Mouse (Mus musculus): Measurements from ENCODE around the gene Tcfl5. TPM values are rescaled to one million over a fixed set of nuclear protein-coding genes. Genes with fewer than 3 reads are reported as not detected.

Gene Tcfl5
- total and polyA plus RNA-seq, 3 experiments = 0.05 TPM; not detected in 2

GRCm38 (mm10) chr2:180588736-180589122 lies 53.8 kb downstream of the Tcfl5 start:
- H3K36me3 ChIP-seq (replicated peaks) = peaks cover 77% of the 10 kb centered on the region
- TF ChIP-seq GATA2 (IDR thresholded peaks at IDR 0.05; ENCODE audit: borderline replicate concordance, low read depth, low read length) (no peak), POLR2AphosphoS5 (IDR thresholded peaks at IDR 0.05; ENCODE audit: insufficient replicate concordance, low read depth, low read length) (no peak), TAL1 (conservative IDR thresholded peaks at IDR 0.05; ENCODE audit: low read depth, low read length) (no peak), GATA1 (IDR thresholded peaks at IDR 0.05; ENCODE audit: borderline replicate concordance, low read length) (no peak), CTCF (IDR thresholded peaks at IDR 0.05; ENCODE audit: low read depth, low read length) (no peak)
- peak overlapping the region; percentile 100 for H3K4me3 ChIP-seq (ENCODE audit: low read depth, low read length)
- ATAC-seq (ENCODE audit: extremely low read depth, insufficient number of reproducible peaks, low FRiP score, poor library complexity, severe bottlenecking) (no peak), DNase-seq (ENCODE audit: low spot score) (no peak)
- H3K27me3 ChIP-seq (ENCODE audit: insufficient read depth, low read length) = no peaks in the 10 kb centered on the region
- H3K9me3 ChIP-seq (replicated peaks) = no peaks in the 10 kb centered on the region
- peaks cover 50% of the 10 kb centered on the region for H3K4me1 ChIP-seq (ENCODE audit: insufficient read depth, low read depth, low read length)

DNA sequence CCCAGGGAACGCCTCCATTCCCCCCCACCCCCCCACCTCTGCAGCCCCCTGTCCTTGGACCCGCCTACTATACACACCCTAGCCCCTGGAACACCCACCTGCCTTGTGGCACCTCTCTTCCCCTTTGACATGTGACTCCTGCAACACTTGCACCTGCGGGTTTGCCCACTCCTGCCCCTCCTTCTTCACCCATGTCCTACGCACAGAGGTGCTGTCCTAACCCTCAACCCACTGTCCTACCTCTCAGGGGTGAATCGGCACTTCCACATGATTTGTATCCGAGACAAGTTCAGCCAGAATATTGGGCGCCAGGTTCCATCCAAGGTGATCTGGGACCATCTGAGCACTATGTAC lies 59.4 kb downstream of the Tcfl5 start:
- Histone ChIP-seq H3K4me1 (ENCODE audit: insufficient read depth, low read depth, low read length) (peaks cover 51% of the 10 kb centered on the region), H3K4me3 (ENCODE audit: low read depth, low read length) (peak overlapping the region; percentile 87), H3K36me3 (replicated peaks) (peaks cover 43% of the 10 kb centered on the region), H3K27me3 (ENCODE audit: insufficient read depth, low read length) (peaks cover 4% of the 10 kb centered on the region; the same call in 1 of the 2 replicates), H3K9me3 (replicated peaks) (no peaks in the 10 kb centered on the region)
- no peak for TF ChIP-seq GATA2 (IDR thresholded peaks at IDR 0.05; ENCODE audit: borderline replicate concordance, low read depth, low read length)
- peak; percentile 51 for DNase-seq (ENCODE audit: low spot score)
- 0 out of 2 replicates have a peak, but pooled peaks have one; percentile 4 for ATAC-seq (ENCODE audit: extremely low read depth, insufficient number of reproducible peaks, low FRiP score, poor library complexity, severe bottlenecking)

DNA sequence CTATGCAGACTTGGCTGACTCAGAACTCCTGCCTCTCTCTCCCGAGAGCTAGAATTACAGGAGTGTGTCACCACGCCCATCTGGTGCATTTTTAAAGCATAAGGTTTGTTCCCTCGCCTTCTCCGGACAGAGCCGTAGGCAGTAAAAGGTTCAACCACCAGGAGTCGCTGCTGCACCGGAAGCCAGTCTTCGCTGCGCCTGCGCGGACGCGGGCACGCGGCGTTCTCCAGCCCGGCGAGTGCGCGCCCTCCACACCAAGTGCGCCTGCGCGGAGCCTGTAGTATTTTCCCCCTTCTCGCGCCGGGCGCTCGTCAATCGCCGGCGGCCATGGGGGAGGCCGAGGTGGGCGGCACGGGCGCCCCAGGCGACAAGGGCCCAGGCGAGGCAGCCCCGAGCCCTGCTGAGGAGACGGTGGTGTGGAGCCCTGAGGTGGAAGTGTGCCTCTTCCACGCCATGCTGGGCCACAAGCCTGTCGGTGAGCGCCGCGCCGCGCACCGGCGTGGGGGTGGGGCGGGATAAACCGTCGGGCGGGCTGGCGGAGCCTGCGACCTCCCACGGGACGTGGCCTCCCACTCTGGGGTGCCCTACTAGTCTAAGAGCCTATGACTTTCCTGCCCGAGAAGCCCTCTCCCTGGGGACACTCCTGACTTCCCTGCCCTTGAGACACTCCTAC lies 59.9 kb downstream of the Tcfl5 start:
- H3K4me3 ChIP-seq (ENCODE audit: low read depth, low read length) = peak overlapping the region; percentile 87
- TF ChIP-seq CTCF (IDR thresholded peaks at IDR 0.05; ENCODE audit: low read depth, low read length) (peak; percentile 97), TAL1 (conservative IDR thresholded peaks at IDR 0.05; ENCODE audit: low read depth, low read length) (no peak), POLR2AphosphoS5 (IDR thresholded peaks at IDR 0.05; ENCODE audit: insufficient replicate concordance, low read depth, low read length) (no peak)
- peaks cover 6% of the 10 kb centered on the region; the same call in 1 of the 2 replicates for H3K27me3 ChIP-seq (ENCODE audit: insufficient read depth, low read length)
- DNase-seq (ENCODE audit: low spot score) = peak; percentile 98
- H3K4me1 ChIP-seq (ENCODE audit: insufficient read depth, low read depth, low read length) = peaks cover 51% of the 10 kb centered on the region
- H3K36me3 ChIP-seq (replicated peaks) = peaks cover 43% of the 10 kb centered on the region
- peak; percentile 67 for ATAC-seq (ENCODE audit: extremely low read depth, insufficient number of reproducible peaks, low FRiP score, poor library complexity, severe bottlenecking)
- H3K9me3 ChIP-seq (replicated peaks) = no peaks in the 10 kb centered on the region

GRCm38 (mm10) chr2:180581002-180581401 lies 61.5 kb downstream of the Tcfl5 start, which contains the start of gene Mrgbp:
Gene Mrgbp (plus strand): TSS chr2:180581304.
- ATAC-seq (ENCODE audit: extremely low read depth, insufficient number of reproducible peaks, low FRiP score, poor library complexity, severe bottlenecking) (no peak), DNase-seq (ENCODE audit: low spot score) (no peak)
- Histone ChIP-seq H3K4me3 (ENCODE audit: low read depth, low read length) (no peak within 1 kb of the TSS), H3K27me3 (ENCODE audit: insufficient read depth, low read length) (peaks cover 12% of the 10 kb centered on the region; the same call in 1 of the 2 replicates), H3K4me1 (ENCODE audit: insufficient read depth, low read depth, low read length) (peaks cover 38% of the 10 kb centered on the region), H3K9me3 (replicated peaks) (no peaks in the 10 kb centered on the region), H3K36me3 (replicated peaks) (peaks cover 28% of the 10 kb centered on the region)
- TF ChIP-seq TAL1 (conservative IDR thresholded peaks at IDR 0.05; ENCODE audit: low read depth, low read length) (no peak), POLR2AphosphoS5 (IDR thresholded peaks at IDR 0.05; ENCODE audit: insufficient replicate concordance, low read depth, low read length) (no peak), CTCF (IDR thresholded peaks at IDR 0.05; ENCODE audit: low read depth, low read length) (no peak), GATA1 (IDR thresholded peaks at IDR 0.05; ENCODE audit: borderline replicate concordance, low read length) (no peak), GATA2 (IDR thresholded peaks at IDR 0.05; ENCODE audit: borderline replicate concordance, low read depth, low read length) (no peak)

- peaks cover 6% of the 10 kb centered on the region for H3K36me3 ChIP-seq (replicated peaks)
- peaks cover 21% of the 10 kb centered on the region; the same call in 1 of the 2 replicates for H3K27me3 ChIP-seq (ENCODE audit: insufficient read depth, low read length)
- no peak for ATAC-seq (ENCODE audit: extremely low read depth, insufficient number of reproducible peaks, low FRiP score, poor library complexity, severe bottlenecking)
- TF ChIP-seq CTCF (IDR thresholded peaks at IDR 0.05; ENCODE audit: low read depth, low read length) = peak; percentile 74
- TF ChIP-seq GATA2 (IDR thresholded peaks at IDR 0.05; ENCODE audit: borderline replicate concordance, low read depth, low read length) = no peak
- no peaks in the 10 kb centered on the region for H3K9me3 ChIP-seq (replicated peaks)
- H3K4me3 ChIP-seq (ENCODE audit: low read depth, low read length) = no peak overlapping the region
- H3K4me1 ChIP-seq (ENCODE audit: insufficient read depth, low read depth, low read length) = peaks cover 21% of the 10 kb centered on the region
- DNase-seq (ENCODE audit: low spot score) = peak; percentile 43
Measured at GRCm38 (mm10) chr2:180578686-180579085, 63.8 kb downstream of the Tcfl5 start.

- H3K9me3 ChIP-seq (replicated peaks) = no peaks in the 10 kb centered on the region
- no peak for ATAC-seq (ENCODE audit: extremely low read depth, insufficient number of reproducible peaks, low FRiP score, poor library complexity, severe bottlenecking)
- H3K36me3 ChIP-seq (replicated peaks) = no peaks in the 10 kb centered on the region
- no peak for TF ChIP-seq CTCF (IDR thresholded peaks at IDR 0.05; ENCODE audit: low read depth, low read length)
- no peak for TF ChIP-seq POLR2AphosphoS5 (IDR thresholded peaks at IDR 0.05; ENCODE audit: insufficient replicate concordance, low read depth, low read length)
- TF ChIP-seq TAL1 (conservative IDR thresholded peaks at IDR 0.05; ENCODE audit: low read depth, low read length) = no peak
- peaks cover 26% of the 10 kb centered on the region; the same call in 1 of the 2 replicates for H3K27me3 ChIP-seq (ENCODE audit: insufficient read depth, low read length)
- H3K4me3 ChIP-seq (ENCODE audit: low read depth, low read length) = no peak overlapping the region
- H3K4me1 ChIP-seq (ENCODE audit: insufficient read depth, low read depth, low read length) = peaks cover 9% of the 10 kb centered on the region
- no peak for DNase-seq (ENCODE audit: low spot score)
Measured at GRCm38 (mm10) chr2:180576482-180576881, 66.0 kb downstream of the Tcfl5 start.

Other genes starting within 250 kb of the Tcfl5 start
- gene Slco4a1, start 186.5 kb downstream of the Tcfl5 start, total RNA-seq (2014; fragmentation: Nextera tagmentation) = not detected in 2 replicates
- gene Slco4a1, start 186.5 kb downstream of the Tcfl5 start, total RNA-seq (2017) = 0.11 TPM in 1 of 2 replicates, not detected in the other
- not detected in 2 replicates for gene Slco4a1, start 186.5 kb downstream of the Tcfl5 start, polyA plus RNA-seq (2012)
- gene Ntsr1, start 142.7 kb downstream of the Tcfl5 start, total RNA-seq (2014; fragmentation: Nextera tagmentation) = not detected in 2 replicates
- 0.05 TPM in 1 of 2 replicates, not detected in the other for gene Ntsr1, start 142.7 kb downstream of the Tcfl5 start, total RNA-seq (2017)
- not detected in 2 replicates for gene Ntsr1, start 142.7 kb downstream of the Tcfl5 start, polyA plus RNA-seq (2012)
- 18.4 and 18.6 TPM in 2 replicates for gene Mrgbp, start 61.4 kb downstream of the Tcfl5 start, total RNA-seq (2014; fragmentation: Nextera tagmentation)
- 35.5 and 38.3 TPM in 2 replicates for gene Mrgbp, start 61.4 kb downstream of the Tcfl5 start, total RNA-seq (2017)
- 16.9 and 19.5 TPM in 2 replicates for gene Mrgbp, start 61.4 kb downstream of the Tcfl5 start, polyA plus RNA-seq (2012)
- 26.3 and 27.0 TPM in 2 replicates for gene Ogfr, start 53.5 kb downstream of the Tcfl5 start, total RNA-seq (2014; fragmentation: Nextera tagmentation)
- gene Ogfr, start 53.5 kb downstream of the Tcfl5 start, total RNA-seq (2017) = 39.5 and 45.2 TPM in 2 replicates
- 98.0 and 127 TPM in 2 replicates for gene Ogfr, start 53.5 kb downstream of the Tcfl5 start, polyA plus RNA-seq (2012)
- gene Col9a3, start 44.9 kb downstream of the Tcfl5 start, total RNA-seq (2014; fragmentation: Nextera tagmentation) = 0.75 TPM in 1 of 2 replicates, not detected in the other
- 0.41 and 0.44 TPM in 2 replicates for gene Col9a3, start 44.9 kb downstream of the Tcfl5 start, total RNA-seq (2017)
- gene Col9a3, start 44.9 kb downstream of the Tcfl5 start, polyA plus RNA-seq (2012) = 0.15 and 0.20 TPM in 2 replicates
- 57.3 and 66.5 TPM in 2 replicates for gene Dido1, start 67.3 kb upstream of the Tcfl5 start, total RNA-seq (2014; fragmentation: Nextera tagmentation)
- 53.6 and 62.3 TPM in 2 replicates for gene Dido1, start 67.3 kb upstream of the Tcfl5 start, total RNA-seq (2017)
- gene Dido1, start 67.3 kb upstream of the Tcfl5 start, polyA plus RNA-seq (2012) = 19.4 and 21.4 TPM in 2 replicates
- 68.9 and 79.7 TPM in 2 replicates for gene Gid8, start 67.4 kb upstream of the Tcfl5 start, total RNA-seq (2014; fragmentation: Nextera tagmentation)
- gene Gid8, start 67.4 kb upstream of the Tcfl5 start, total RNA-seq (2017) = 70.2 and 78.3 TPM in 2 replicates
- 29.3 and 35.5 TPM in 2 replicates for gene Gid8, start 67.4 kb upstream of the Tcfl5 start, polyA plus RNA-seq (2012)
- 1.2 and 2.0 TPM in 2 replicates for gene Slc17a9, start 82.6 kb upstream of the Tcfl5 start, total RNA-seq (2014; fragmentation: Nextera tagmentation)
- 0.06 TPM in 1 of 2 replicates, not detected in the other for gene Slc17a9, start 82.6 kb upstream of the Tcfl5 start, total RNA-seq (2017)
- gene Slc17a9, start 82.6 kb upstream of the Tcfl5 start, polyA plus RNA-seq (2012) = 0.26 and 0.36 TPM in 2 replicates
- gene Bhlhe23, start 134.2 kb upstream of the Tcfl5 start, total RNA-seq (2014; fragmentation: Nextera tagmentation) = not detected in 2 replicates
- 0.11 TPM in 1 of 2 replicates, not detected in the other for gene Bhlhe23, start 134.2 kb upstream of the Tcfl5 start, total RNA-seq (2017)
- gene Bhlhe23, start 134.2 kb upstream of the Tcfl5 start, polyA plus RNA-seq (2012) = not detected in 2 replicates

All from G1E (cell line).